Mouse (Mus musculus): ENCODE measurements around the gene Trappc12. TPM values are rescaled to one million over a fixed set of nuclear protein-coding genes. Genes with fewer than 3 reads are reported as not detected.

Trappc12 gene
- polyA plus RNA-seq, 1 experiment from 2014 or later = 38.4 TPM

- Histone ChIP-seq H3K36me3 (replicated peaks; ENCODE audit: control insufficient read depth, insufficient read depth, low read depth, low read length) (no peaks in the 10 kb centered on the region), H3K27me3 (ENCODE audit: control insufficient read depth, insufficient read depth, low read length) (no peaks in the 10 kb centered on the region), H3K9ac (replicated peaks; ENCODE audit: low read length) (no peak overlapping the region), H3K4me3 (ENCODE audit: low read depth, low read length) (no peak overlapping the region), H3K4me1 (ENCODE audit: control insufficient read depth, insufficient read depth, low read length) (no peaks in the 10 kb centered on the region), H3K27ac (replicated peaks; ENCODE audit: low read depth, low read length) (no peak overlapping the region), H3K9me3 (replicated peaks; ENCODE audit: control insufficient read depth, low read length) (no peaks in the 10 kb centered on the region), H3K4me2 (ENCODE audit: low read depth, low read length) (no peak overlapping the region)
- DNase-seq (ENCODE audit: low spot score) (peak; percentile 11), ATAC-seq (replicated peaks; ENCODE audit: insufficient number of reproducible peaks, low FRiP score, low TSS enrichment, low read depth) (0 out of 2 replicates have a peak, but pooled peaks have one; percentile 61)
- 43% methylated on average over 8 of the region's 8 CpGs for WGBS
These were observed 34.6 kb upstream of the Trappc12 start for GRCm38 (mm10) chr12:28784864-28785263.

- H3K27me3 ChIP-seq (ENCODE audit: control insufficient read depth, insufficient read depth, low read length) = no peaks in the 10 kb centered on the region
- no peak for ATAC-seq (replicated peaks; ENCODE audit: insufficient number of reproducible peaks, low FRiP score, low TSS enrichment, low read depth)
- no peaks in the 10 kb centered on the region for H3K9me3 ChIP-seq (replicated peaks; ENCODE audit: control insufficient read depth, low read length)
- H3K4me2 ChIP-seq (ENCODE audit: low read depth, low read length) = no peak overlapping the region
- no peaks in the 10 kb centered on the region for H3K36me3 ChIP-seq (replicated peaks; ENCODE audit: control insufficient read depth, insufficient read depth, low read depth, low read length)
- H3K9ac ChIP-seq (replicated peaks; ENCODE audit: low read length) = no peak overlapping the region
- 31% methylated on average over 4 of the region's 4 CpGs for WGBS
- DNase-seq (ENCODE audit: low spot score) = no peak
- no peak overlapping the region for H3K4me3 ChIP-seq (ENCODE audit: low read depth, low read length)
- no peak overlapping the region for H3K27ac ChIP-seq (replicated peaks; ENCODE audit: low read depth, low read length)
- H3K4me1 ChIP-seq (ENCODE audit: control insufficient read depth, insufficient read depth, low read length) = no peaks in the 10 kb centered on the region
These were observed 34.1 kb upstream of the Trappc12 start for GRCm38 (mm10) chr12:28784355-28784754.

GRCm38 (mm10) chr12:28782637-28783036, 32.4 kb upstream of the Trappc12 start:
- Histone ChIP-seq H3K36me3 (replicated peaks; ENCODE audit: control insufficient read depth, insufficient read depth, low read depth, low read length) (no peaks in the 10 kb centered on the region), H3K27ac (replicated peaks; ENCODE audit: low read depth, low read length) (no peak overlapping the region), H3K4me1 (ENCODE audit: control insufficient read depth, insufficient read depth, low read length) (no peaks in the 10 kb centered on the region), H3K4me3 (ENCODE audit: low read depth, low read length) (no peak overlapping the region), H3K9ac (replicated peaks; ENCODE audit: low read length) (no peak overlapping the region), H3K9me3 (replicated peaks; ENCODE audit: control insufficient read depth, low read length) (no peaks in the 10 kb centered on the region), H3K27me3 (ENCODE audit: control insufficient read depth, insufficient read depth, low read length) (no peaks in the 10 kb centered on the region), H3K4me2 (ENCODE audit: low read depth, low read length) (no peak overlapping the region)
- WGBS = 85% methylated on average over 3 of the region's 3 CpGs
- ATAC-seq (replicated peaks; ENCODE audit: insufficient number of reproducible peaks, low FRiP score, low TSS enrichment, low read depth) (no peak), DNase-seq (ENCODE audit: low spot score) (no peak)

- no peak overlapping the region for H3K27ac ChIP-seq (replicated peaks; ENCODE audit: low read depth, low read length)
- H3K4me3 ChIP-seq (ENCODE audit: low read depth, low read length) = no peak overlapping the region
- H3K4me1 ChIP-seq (ENCODE audit: control insufficient read depth, insufficient read depth, low read length) = no peaks in the 10 kb centered on the region
- DNase-seq (ENCODE audit: low spot score) (no peak), ATAC-seq (replicated peaks; ENCODE audit: insufficient number of reproducible peaks, low FRiP score, low TSS enrichment, low read depth) (no peak)
- WGBS = 93% methylated on average over 7 of the region's 7 CpGs
- no peaks in the 10 kb centered on the region for H3K36me3 ChIP-seq (replicated peaks; ENCODE audit: control insufficient read depth, insufficient read depth, low read depth, low read length)
- H3K9ac ChIP-seq (replicated peaks; ENCODE audit: low read length) = no peak overlapping the region
- no peaks in the 10 kb centered on the region for H3K9me3 ChIP-seq (replicated peaks; ENCODE audit: control insufficient read depth, low read length)
- H3K4me2 ChIP-seq (ENCODE audit: low read depth, low read length) = no peak overlapping the region
- H3K27me3 ChIP-seq (ENCODE audit: control insufficient read depth, insufficient read depth, low read length) = no peaks in the 10 kb centered on the region
These were observed 29.9 kb upstream of the Trappc12 start for GRCm38 (mm10) chr12:28780180-28780579.

- no peaks in the 10 kb centered on the region for H3K4me1 ChIP-seq (ENCODE audit: control insufficient read depth, insufficient read depth, low read length)
- no peaks in the 10 kb centered on the region for H3K9me3 ChIP-seq (replicated peaks; ENCODE audit: control insufficient read depth, low read length)
- H3K27ac ChIP-seq (replicated peaks; ENCODE audit: low read depth, low read length) = no peak overlapping the region
- H3K27me3 ChIP-seq (ENCODE audit: control insufficient read depth, insufficient read depth, low read length) = no peaks in the 10 kb centered on the region
- no peaks in the 10 kb centered on the region for H3K36me3 ChIP-seq (replicated peaks; ENCODE audit: control insufficient read depth, insufficient read depth, low read depth, low read length)
- H3K4me2 ChIP-seq (ENCODE audit: low read depth, low read length) = no peak overlapping the region
- ATAC-seq (replicated peaks; ENCODE audit: insufficient number of reproducible peaks, low FRiP score, low TSS enrichment, low read depth) (no peak), DNase-seq (ENCODE audit: low spot score) (no peak)
- no peak overlapping the region for H3K4me3 ChIP-seq (ENCODE audit: low read depth, low read length)
- H3K9ac ChIP-seq (replicated peaks; ENCODE audit: low read length) = no peak overlapping the region
- WGBS = 80% methylated on average over 6 of the region's 6 CpGs
These were observed 25.4 kb upstream of the Trappc12 start for GRCm38 (mm10) chr12:28775627-28776026.

- no peak overlapping the region for H3K9ac ChIP-seq (replicated peaks; ENCODE audit: low read length)
- H3K27ac ChIP-seq (replicated peaks; ENCODE audit: low read depth, low read length) = no peak overlapping the region
- no peaks in the 10 kb centered on the region for H3K4me1 ChIP-seq (ENCODE audit: control insufficient read depth, insufficient read depth, low read length)
- 49% methylated on average over 8 of the region's 8 CpGs for WGBS
- H3K4me3 ChIP-seq (ENCODE audit: low read depth, low read length) = no peak overlapping the region
- no peaks in the 10 kb centered on the region for H3K36me3 ChIP-seq (replicated peaks; ENCODE audit: control insufficient read depth, insufficient read depth, low read depth, low read length)
- H3K4me2 ChIP-seq (ENCODE audit: low read depth, low read length) = no peak overlapping the region
- H3K27me3 ChIP-seq (ENCODE audit: control insufficient read depth, insufficient read depth, low read length) = no peaks in the 10 kb centered on the region
- H3K9me3 ChIP-seq (replicated peaks; ENCODE audit: control insufficient read depth, low read length) = no peaks in the 10 kb centered on the region
- ATAC-seq (replicated peaks; ENCODE audit: insufficient number of reproducible peaks, low FRiP score, low TSS enrichment, low read depth) (no peak), DNase-seq (ENCODE audit: low spot score) (no peak)
These were observed 24.8 kb upstream of the Trappc12 start for GRCm38 (mm10) chr12:28775120-28775519.

GRCm38 (mm10) chr12:28773815-28774214, 23.5 kb upstream of the Trappc12 start:
- Histone ChIP-seq H3K4me2 (ENCODE audit: low read depth, low read length) (no peak overlapping the region), H3K27ac (replicated peaks; ENCODE audit: low read depth, low read length) (no peak overlapping the region), H3K9me3 (replicated peaks; ENCODE audit: control insufficient read depth, low read length) (no peaks in the 10 kb centered on the region), H3K36me3 (replicated peaks; ENCODE audit: control insufficient read depth, insufficient read depth, low read depth, low read length) (no peaks in the 10 kb centered on the region), H3K9ac (replicated peaks; ENCODE audit: low read length) (no peak overlapping the region), H3K4me3 (ENCODE audit: low read depth, low read length) (no peak overlapping the region), H3K4me1 (ENCODE audit: control insufficient read depth, insufficient read depth, low read length) (no peaks in the 10 kb centered on the region), H3K27me3 (ENCODE audit: control insufficient read depth, insufficient read depth, low read length) (no peaks in the 10 kb centered on the region)
- whole genome bisulfite sequencing = 86% methylated on average over 3 of the region's 3 CpGs
- peak; percentile 19 for DNase-seq (ENCODE audit: low spot score)
- no peak for ATAC-seq (replicated peaks; ENCODE audit: insufficient number of reproducible peaks, low FRiP score, low TSS enrichment, low read depth)

GRCm38 (mm10) chr12:28769953-28770352, 19.7 kb upstream of the Trappc12 start:
- Histone ChIP-seq H3K4me2 (ENCODE audit: low read depth, low read length) (no peak overlapping the region), H3K4me3 (ENCODE audit: low read depth, low read length) (no peak overlapping the region), H3K9ac (replicated peaks; ENCODE audit: low read length) (no peak overlapping the region), H3K36me3 (replicated peaks; ENCODE audit: control insufficient read depth, insufficient read depth, low read depth, low read length) (no peaks in the 10 kb centered on the region), H3K27me3 (ENCODE audit: control insufficient read depth, insufficient read depth, low read length) (no peaks in the 10 kb centered on the region), H3K4me1 (ENCODE audit: control insufficient read depth, insufficient read depth, low read length) (no peaks in the 10 kb centered on the region), H3K27ac (replicated peaks; ENCODE audit: low read depth, low read length) (no peak overlapping the region), H3K9me3 (replicated peaks; ENCODE audit: control insufficient read depth, low read length) (no peaks in the 10 kb centered on the region)
- no peak for DNase-seq (ENCODE audit: low spot score)
- 90% methylated on average over 7 of the region's 7 CpGs for WGBS
- no peak for ATAC-seq (replicated peaks; ENCODE audit: insufficient number of reproducible peaks, low FRiP score, low TSS enrichment, low read depth)

Data from embryonic facial prominence, embryonic 11.5 days (tissue).